Mouse (Mus musculus): ENCODE results near the gene Vpreb3.

Gene Vpreb3

GRCm38 (mm10) chr10:75942736-75943477, at the start of gene Vpreb3:
Gene Vpreb3 (plus strand): TSS chr10:75943057.
- no peak for DNase-seq

GRCm38 (mm10) chr10:75893089-75893750, 49.6 kb upstream of the Vpreb3 start, which contains the start of gene Derl3:
Gene Derl3 (plus strand): TSS chr10:75893413.
- DNase-seq, result peak; percentile 94 to 96

- no peak for DNase-seq
These were observed 48.3 kb upstream of the Vpreb3 start for GRCm38 (mm10) chr10:75894601-75895000.

GRCm38 (mm10) chr10:75895730-75896129, 47.1 kb upstream of the Vpreb3 start:
- no peak for DNase-seq

- no peak for DNase-seq
These were observed 46.6 kb upstream of the Vpreb3 start for GRCm38 (mm10) chr10:75896208-75896607.

GRCm38 (mm10) chr10:75897373-75897772, 45.5 kb upstream of the Vpreb3 start:
- DNase-seq, result peak; percentile 84 to 91

- no peak for DNase-seq
These were observed 44.8 kb upstream of the Vpreb3 start for GRCm38 (mm10) chr10:75898039-75898564.

GRCm38 (mm10) chr10:75898846-75899245, 44.0 kb upstream of the Vpreb3 start:
- no peak for DNase-seq

GRCm38 (mm10) chr10:75904391-75904790, 38.5 kb upstream of the Vpreb3 start:
- DNase-seq, result no peak

GRCm38 (mm10) chr10:75906882-75907281, 36.0 kb upstream of the Vpreb3 start:
- DNase-seq, result no peak

- DNase-seq, result no peak
These were observed 32.2 kb upstream of the Vpreb3 start for GRCm38 (mm10) chr10:75910698-75911097.

- DNase-seq, result no peak
These were observed 29.8 kb upstream of the Vpreb3 start for GRCm38 (mm10) chr10:75913013-75913589.

GRCm38 (mm10) chr10:75915557-75915956, 27.3 kb upstream of the Vpreb3 start:
- DNase-seq, result no peak

GRCm38 (mm10) chr10:75916840-75917239, 26.0 kb upstream of the Vpreb3 start:
- DNase-seq, result no peak

GRCm38 (mm10) chr10:75919026-75919425, 23.8 kb upstream of the Vpreb3 start:
- DNase-seq, result no peak

- DNase-seq, result peak; percentile 96 to 98
These were observed 21.7 kb upstream of the Vpreb3 start, which contains the start of gene Smarcb1 for GRCm38 (mm10) chr10:75921026-75921725. Gene Smarcb1 (minus strand): TSS chr10:75921617.

GRCm38 (mm10) chr10:75921726-75922560, 20.9 kb upstream of the Vpreb3 start:
- peak in 1 of 2 experiments; percentile 64 for DNase-seq

GRCm38 (mm10) chr10:75924324-75924723, 18.5 kb upstream of the Vpreb3 start:
- no peak for DNase-seq

GRCm38 (mm10) chr10:75926396-75926795, 16.5 kb upstream of the Vpreb3 start:
- DNase-seq, result no peak

GRCm38 (mm10) chr10:75930304-75930703, 12.6 kb upstream of the Vpreb3 start:
- no peak for DNase-seq

- DNase-seq, result no peak
These were observed 11.5 kb upstream of the Vpreb3 start for GRCm38 (mm10) chr10:75931311-75931710.
